Mouse (Mus musculus): ENCODE measurements around the gene Gm33543. TPM values are rescaled to one million over a fixed set of nuclear protein-coding genes. Genes with fewer than 3 reads are reported as not detected.

The Gm33543 gene
- total RNA-seq, 2 experiments from 2014 or later = 1.1 to 2.2 TPM

GRCm38 (mm10) chr10:95836530-95837264 lies 6.0 kb downstream of the Gm33543 start:
- no peak for DNase-seq

GRCm38 (mm10) chr10:95830891-95831290 lies 11.8 kb downstream of the Gm33543 start:
- no peak for DNase-seq

GRCm38 (mm10) chr10:95829471-95829870 lies 13.3 kb downstream of the Gm33543 start:
- no peak for DNase-seq

DNA sequence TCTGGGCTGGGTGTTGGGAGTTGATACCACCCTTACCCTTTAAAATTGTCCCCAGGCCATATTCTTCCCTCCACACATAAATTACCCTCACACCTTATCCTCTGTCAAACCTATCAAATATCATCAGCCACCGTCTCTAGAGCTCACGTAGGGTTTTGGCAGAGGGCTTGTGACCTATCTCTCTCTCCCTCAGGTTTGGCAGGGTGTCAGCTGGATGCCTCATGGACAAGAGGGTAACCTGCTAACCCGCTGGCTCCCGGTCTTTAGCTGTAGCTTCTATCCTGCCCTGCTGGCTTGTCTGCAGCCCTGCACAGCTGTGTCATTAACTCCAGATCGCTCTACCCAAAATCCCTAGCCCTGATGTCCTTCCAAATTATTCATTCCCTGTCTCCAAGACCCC lies 14.4 kb downstream of the Gm33543 start:
- DNase-seq = no peak

- DNase-seq = no peak
Measured at GRCm38 (mm10) chr10:95825651-95826050, 17.1 kb downstream of the Gm33543 start.

GRCm38 (mm10) chr10:95818506-95818905 lies 24.2 kb downstream of the Gm33543 start:
- no peak for DNase-seq

GRCm38 (mm10) chr10:95817419-95818161 lies 25.1 kb downstream of the Gm33543 start:
- DNase-seq = peak; percentile 19

DNA sequence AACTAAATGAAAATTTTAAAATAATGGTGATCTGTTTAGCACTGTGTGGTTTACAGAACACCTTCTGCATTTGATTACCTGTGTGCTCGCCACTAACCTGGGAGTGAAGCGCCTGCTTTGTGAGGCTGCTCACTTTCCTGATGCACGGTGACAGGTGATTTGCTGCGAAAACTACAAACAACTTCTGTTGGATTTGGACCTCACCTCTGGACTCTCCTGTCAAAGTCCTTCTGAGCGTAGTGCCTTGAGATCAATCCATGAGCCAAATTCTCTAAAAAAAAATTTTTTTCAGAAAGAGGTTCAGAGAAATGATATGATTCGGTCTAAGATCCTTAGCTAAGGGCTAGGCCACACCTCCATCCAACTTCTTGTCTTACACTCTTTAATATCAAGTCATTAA lies 28.4 kb downstream of the Gm33543 start:
- DNase-seq = no peak

DNA sequence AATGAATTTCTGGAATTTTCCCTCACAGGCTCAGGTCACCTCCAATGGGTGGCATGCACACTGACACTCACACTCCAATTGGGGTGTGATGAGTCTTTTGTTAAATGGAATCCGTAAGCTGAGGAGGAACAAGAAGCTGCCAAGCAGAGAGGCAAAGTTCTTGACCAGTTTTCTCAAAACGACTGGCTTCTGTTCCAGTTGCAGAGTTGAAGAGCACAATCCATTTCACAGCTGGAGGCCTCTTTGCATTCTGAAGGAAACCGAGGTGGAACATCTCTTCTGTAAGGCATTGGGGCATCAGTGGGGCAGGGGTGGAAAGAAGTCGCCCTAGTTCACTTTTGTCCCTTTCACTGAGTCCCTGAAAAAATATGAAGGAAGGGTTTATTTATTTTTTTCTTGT lies 30.9 kb downstream of the Gm33543 start:
- no peak for DNase-seq

DNA sequence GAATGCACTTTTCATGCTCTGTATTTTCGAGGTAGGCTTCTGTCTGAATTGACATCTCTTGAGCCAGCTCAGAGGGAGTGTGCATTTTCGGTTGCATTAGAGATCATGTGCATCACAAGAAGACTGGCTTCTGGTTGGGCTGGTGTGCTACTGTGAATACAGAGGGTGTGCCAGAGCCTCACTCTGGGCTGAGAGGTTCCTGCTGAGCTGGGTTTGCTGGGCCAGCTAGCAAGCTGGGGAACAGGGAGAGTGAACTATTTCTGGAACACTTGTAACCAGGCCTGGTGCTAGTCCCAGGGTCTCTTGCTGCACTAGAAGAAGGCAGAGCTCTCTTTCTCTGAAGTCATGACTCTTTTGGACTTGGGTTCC lies 41.3 kb downstream of the Gm33543 start:
- DNase-seq = no peak

- DNase-seq = no peak
Measured at GRCm38 (mm10) chr10:95800693-95801442, 41.9 kb downstream of the Gm33543 start.

DNA sequence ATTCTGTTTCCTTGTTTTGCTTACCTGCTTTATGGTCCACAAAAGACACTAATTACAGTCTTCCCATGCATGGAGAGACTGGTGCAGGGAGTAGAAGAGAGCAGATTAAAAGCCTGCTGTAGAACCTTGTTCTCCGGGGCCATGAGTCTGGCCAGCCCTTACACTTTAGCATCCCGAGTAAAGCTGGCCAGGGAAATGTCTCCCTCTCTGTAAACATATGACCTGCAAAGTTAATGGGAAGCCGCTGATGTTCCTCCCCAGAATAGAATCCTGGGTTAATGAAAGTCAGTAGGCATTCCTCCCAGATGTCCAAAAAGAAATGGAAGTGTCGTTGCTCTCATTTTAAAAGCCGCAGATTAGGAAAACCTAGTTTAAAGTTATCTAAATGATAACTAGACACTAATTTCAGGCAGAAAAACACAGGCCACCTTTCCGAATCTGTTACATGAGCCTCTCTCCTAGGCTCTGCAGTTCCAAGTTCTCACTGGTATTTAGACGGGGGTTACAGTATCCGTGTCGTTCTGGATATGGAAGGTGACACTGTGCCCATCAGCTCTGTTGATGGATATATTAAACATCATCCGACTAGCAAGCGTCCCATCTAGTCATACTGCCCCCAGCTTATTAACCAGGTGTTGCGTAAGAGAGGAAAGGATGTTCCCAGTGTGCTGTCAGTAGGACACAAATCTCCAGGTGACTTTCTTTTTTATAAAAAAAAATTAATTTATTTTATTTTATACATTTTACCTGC lies 44.9 kb downstream of the Gm33543 start:
- DNase-seq = no peak

GRCm38 (mm10) chr10:95795500-95795899 lies 47.2 kb downstream of the Gm33543 start:
- DNase-seq = no peak

- no peak for DNase-seq
Measured at GRCm38 (mm10) chr10:95794706-95795105, 48.0 kb downstream of the Gm33543 start.

- DNase-seq = no peak
Measured at GRCm38 (mm10) chr10:95791427-95791804, 51.3 kb downstream of the Gm33543 start.

- no peak for DNase-seq
Measured at GRCm38 (mm10) chr10:95790771-95791426, 51.8 kb downstream of the Gm33543 start.

GRCm38 (mm10) chr10:95787176-95787575 lies 55.6 kb downstream of the Gm33543 start:
- no peak for DNase-seq

- no peak for DNase-seq
Measured at GRCm38 (mm10) chr10:95784837-95785236, 57.9 kb downstream of the Gm33543 start.

DNA sequence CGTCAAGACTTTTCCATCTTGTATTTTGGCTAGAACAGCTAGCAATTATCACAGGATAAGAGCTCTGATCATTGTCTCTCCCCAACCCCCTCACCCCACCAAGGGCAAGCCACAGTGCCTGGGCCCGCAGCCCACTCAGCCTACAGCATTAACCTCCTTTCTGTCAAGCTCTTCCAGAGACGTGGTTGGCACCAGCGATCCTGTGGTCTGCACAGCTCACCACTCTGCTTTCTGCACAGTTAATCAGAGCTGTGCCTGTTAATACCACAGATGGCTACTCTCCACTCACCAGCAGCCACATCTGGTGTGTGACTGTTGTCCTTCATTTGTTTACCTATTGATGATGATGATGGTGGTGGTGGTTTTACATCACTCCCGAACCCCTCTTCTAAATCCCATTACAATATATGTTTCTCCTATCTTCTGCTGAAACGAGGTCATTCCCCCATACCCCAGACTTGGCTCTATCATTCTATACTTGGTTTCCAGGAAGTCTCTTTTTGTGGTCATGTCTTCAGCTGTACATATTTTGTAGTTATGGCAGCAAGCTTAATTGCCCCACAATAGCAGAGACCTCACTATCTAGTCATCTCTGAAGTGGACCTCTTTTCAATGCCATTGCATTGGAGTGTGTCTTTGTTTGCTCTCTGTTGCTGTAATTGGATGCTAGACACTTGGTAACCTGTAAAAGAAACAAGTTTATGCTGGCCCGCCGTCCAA lies 61.7 kb downstream of the Gm33543 start:
- DNase-seq = no peak

- peak; percentile 58 for DNase-seq
Measured at GRCm38 (mm10) chr10:95779801-95780385, 62.8 kb downstream of the Gm33543 start.

- DNase-seq = no peak
Measured at GRCm38 (mm10) chr10:95778622-95779021, 64.1 kb downstream of the Gm33543 start.
